Mouse (Mus musculus): ENCODE results near the gene Rbm19.
A peak's percentile ranks its signal among the peaks of the same experiment; 100 is the strongest.

DNA sequence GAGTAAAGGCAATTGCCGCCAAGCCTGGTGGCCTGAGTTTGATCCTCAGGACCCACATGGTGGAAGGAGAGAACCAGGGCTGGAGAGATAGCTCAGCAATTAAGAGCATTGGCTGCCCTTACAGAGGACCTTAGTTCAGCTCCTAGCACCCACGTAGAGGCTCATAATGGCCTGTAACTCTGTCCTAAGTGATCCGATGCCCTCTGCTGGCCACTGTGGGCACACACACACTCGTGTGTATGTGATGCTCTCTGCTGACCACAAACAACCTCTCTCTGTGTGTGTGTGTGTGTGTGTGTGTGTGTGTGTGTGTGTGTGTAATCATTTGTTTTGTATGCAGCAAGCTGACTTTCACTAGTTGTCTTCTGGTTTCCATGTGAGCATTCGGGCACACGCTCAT lies 15.5 kb upstream of the Rbm19 start:
- TF ChIP-seq CTCF (conservative IDR thresholded peaks at IDR 0.05; ENCODE audit: low read length), result peak; percentile 43
- TF ChIP-seq POU5F1 (IDR thresholded peaks at IDR 0.05; ENCODE audit: borderline replicate concordance, low read length), result no peak
